Mouse (Mus musculus) heart, postnatal 0 days (tissue): ENCODE data around the gene Dnah3.

Experiments
- CTCF ChIP-seq: IDR thresholded peaks from 2 replicates; pipeline ENCODE4 v1.5.1; 2016; ENCODE audit warnings: antibody characterized with exemption, control low read depth, low read depth
- EP300 ChIP-seq: IDR thresholded peaks from 2 replicates; pipeline ENCODE4 v1.6.1; 2016; ENCODE audit warnings: antibody characterized with exemption, low read depth

DNA sequence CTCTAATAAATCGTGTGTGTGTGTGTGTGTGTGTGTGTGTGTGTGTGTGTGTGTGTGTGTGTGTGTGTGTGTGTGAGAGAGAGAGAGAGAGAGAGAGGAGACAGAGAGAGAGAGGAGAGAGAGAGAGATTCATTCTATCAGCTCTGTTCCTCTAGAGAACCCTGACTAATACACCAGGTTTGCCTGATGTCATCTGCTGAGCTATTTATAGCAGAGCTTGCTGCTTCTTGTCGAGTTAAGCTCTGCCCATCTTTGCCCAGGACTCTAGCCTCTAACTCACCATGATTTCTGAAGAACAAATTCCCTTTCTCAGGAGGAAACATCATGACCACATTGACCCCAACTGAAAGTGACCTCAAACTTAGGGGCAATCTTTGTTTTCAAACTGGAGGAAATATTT, 174.6 kb downstream of the Dnah3 start:
- no peak for TF ChIP-seq CTCF
- no peak for TF ChIP-seq EP300
